Mouse (Mus musculus) cerebellum, adult 2 months (tissue): Measurements from ENCODE around the gene Fgf6.

Experiments
- CTCF ChIP-seq: fragments of 200-500 bp; IDR thresholded peaks from 2 replicates; pipeline ENCODE4 v1.5.1; 2011; ENCODE audit warnings: low read depth, mild to moderate bottlenecking, control low read depth, low read length, moderate library complexity, borderline replicate concordance; ENCODE audit not compliant: insufficient read depth
- POLR2A ChIP-seq: fragments of 200-500 bp; IDR thresholded peaks from 2 replicates; pipeline ENCODE4 v1.6.1; 2011; ENCODE audit warnings: low read length, control low read depth, borderline replicate concordance; ENCODE audit not compliant: insufficient read depth

GRCm38 (mm10) chr6:127006551-127006950 is 8.8 kb upstream of the Fgf6 start:
- TF ChIP-seq POLR2A = no peak
- TF ChIP-seq CTCF = no peak
